Mouse (Mus musculus): ENCODE measurements around the gene Retn. TPM values are rescaled to one million over a fixed set of nuclear protein-coding genes. Genes with fewer than 3 reads are reported as not detected.
A peak's percentile ranks its signal among the peaks of the same experiment; 100 is the strongest.

Retn gene
- 0.22 TPM in 1 of 2 replicates, not detected in the other for total RNA-seq (2015)
- 0.45 and 0.59 TPM in 2 replicates for total RNA-seq (2017)

DNA sequence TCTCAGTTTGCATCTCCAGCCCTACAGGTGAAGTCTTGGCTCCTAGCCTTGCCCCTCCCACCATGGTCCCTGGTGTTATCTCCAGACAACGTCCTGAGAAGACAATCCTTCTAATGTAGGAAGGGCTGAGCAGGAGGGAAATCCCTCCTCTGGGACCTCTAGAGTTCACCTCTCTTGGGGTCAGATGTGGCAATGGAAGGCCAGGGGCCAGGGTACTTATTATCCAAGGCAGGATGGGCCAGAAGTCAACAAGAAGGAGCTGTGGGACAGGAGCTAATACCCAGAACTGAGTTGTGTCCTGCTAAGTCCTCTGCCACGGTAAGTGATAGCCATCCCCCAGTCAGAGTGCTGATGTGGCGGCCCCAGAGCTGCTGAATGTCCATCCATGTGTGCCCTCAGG is at the start of gene Retn:
TSS of gene Retn (plus strand) at position 245 of the 400 bp plus-strand sequence.
- ATAC-seq (ENCODE audit: poor library complexity, severe bottlenecking) = no peak

DNA sequence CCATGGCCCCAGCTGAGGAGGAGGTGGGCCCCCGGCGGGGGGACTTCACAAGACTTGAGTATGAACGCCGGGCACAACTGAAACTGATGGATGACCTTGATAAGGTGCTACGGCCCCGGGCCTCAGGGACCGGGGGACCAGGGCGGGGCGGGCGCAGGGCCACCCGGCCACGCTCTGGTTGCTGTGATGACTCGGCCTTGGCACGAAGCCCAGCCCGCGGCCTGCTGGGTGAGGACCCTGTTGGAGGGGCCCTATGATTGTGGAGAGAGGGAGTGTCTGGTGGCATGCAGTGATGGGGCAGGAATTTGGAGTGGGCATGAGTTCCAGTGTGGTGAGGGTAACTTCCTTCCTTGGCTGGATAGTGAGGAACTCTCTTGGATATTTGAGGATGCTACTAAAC is 49.0 kb upstream of the Retn start:
- ATAC-seq (ENCODE audit: poor library complexity, severe bottlenecking) = 0 out of 2 replicates have a peak, but pooled peaks have one; percentile 12

DNA sequence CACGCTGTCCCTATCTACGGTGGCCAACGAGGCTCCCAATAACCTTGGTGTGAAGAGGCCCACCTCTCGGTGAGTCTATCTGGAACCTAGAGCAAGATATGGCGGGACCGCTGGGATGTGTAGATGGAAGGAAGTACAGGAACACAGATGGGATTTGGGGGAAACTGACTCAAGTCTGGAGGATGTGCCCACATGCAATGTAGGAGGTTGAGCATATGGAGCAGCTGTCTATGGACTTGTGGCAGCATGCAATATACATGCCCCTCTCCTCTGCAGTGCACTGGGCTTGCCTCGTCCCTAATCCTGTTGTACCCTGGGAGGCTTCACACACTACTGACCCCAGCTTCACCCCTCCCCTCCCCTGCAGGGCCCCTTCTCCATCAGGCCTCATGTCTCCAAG is 47.7 kb upstream of the Retn start:
- ATAC-seq (ENCODE audit: poor library complexity, severe bottlenecking) = no peak

DNA sequence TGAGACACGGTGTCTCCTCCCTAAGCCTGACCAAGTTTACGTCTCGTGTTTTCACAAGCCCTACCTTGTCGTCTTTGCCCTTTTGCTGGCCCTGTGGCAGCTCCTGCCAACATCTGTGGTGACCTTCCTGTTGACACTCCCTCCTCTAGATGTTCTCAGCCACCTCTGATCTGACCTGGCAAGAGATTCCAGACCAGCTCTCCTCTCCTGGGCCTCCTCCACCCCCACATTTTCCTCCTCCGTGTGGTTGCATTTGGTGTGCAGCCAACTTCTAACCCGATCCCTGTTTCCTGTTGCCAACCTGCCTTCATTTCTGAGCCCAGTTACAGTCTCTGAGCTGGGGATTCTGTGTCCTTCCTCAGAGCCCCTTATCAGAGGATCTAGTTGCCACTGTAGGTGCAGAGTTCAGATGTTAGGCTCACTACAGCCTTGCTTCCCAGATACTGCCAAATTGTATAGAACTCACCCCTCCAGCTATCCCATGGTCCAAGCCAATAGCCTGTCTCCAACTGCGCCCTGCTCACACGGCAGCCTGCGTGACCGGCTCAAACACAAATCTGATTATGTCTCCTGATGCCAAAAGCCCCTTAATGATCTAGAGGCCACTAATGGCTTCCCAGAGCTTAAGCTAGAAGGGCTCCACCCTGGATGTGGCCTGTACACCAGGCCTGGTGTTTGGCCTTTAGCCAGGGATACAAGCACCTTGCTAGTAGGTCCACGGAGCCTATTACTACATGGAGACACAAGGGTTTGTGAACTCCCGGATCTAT is 46.3 kb upstream of the Retn start:
- no peak for ATAC-seq (ENCODE audit: poor library complexity, severe bottlenecking)

DNA sequence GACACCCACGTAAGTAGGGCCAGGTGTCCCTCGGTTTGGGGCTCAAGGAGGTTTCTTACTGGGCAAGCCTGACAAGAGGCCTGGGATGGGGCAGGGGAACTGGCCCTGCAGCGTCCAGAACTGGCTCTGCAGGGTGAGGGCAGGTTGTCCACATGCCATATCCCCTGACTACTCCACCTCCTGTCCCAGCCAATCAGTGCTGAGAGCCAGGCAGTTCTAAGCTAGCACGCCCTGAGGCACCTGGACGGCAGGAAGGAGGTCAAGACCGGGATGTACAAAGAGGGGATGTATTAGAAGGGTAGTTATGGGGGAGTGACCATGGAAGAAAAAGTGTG is 45.8 kb upstream of the Retn start:
- ATAC-seq (ENCODE audit: poor library complexity, severe bottlenecking) = no peak

DNA sequence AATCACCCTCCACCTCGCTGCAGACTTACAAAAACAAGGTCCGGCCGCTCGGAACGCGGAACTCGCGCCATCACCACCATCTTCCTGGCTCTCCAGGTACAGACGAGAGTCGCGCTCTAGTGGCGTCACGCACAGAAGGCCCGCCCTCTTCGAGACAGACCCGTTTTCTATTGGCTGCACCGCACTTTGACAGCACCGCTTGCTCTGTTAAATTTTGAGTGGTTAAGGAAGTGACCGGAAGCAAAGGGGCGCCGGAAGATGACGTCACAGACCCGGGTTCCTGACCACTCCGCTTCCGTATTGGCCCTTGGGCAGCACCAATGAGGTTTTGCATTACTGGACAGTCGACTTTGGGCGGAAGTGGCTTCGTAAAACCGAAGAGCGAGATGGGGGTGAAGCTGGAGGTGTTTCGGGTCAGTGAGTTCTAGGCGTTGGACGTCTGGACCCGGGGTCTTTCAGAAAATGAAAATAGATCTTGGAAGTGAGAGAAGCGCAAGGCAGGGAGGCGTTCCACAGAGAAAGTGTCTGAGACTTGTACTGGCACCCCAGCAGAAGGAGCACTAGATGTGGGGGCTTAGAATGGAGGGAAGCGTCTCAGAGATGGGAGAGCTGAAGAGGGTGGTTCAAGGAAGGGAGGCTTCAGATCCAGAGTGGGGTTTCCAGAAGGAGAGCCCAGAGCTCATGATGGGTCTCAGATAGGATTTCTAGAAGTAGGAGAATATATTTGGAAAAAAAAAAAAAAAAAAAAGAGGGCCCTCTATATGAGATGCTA is 34.2 kb upstream of the Retn start, which contains the start of the genes Xab2 and Pet100:
TSS of gene Xab2 (minus strand) at position 118 of the 772 bp plus-strand sequence.
TSS of gene Pet100 (plus strand) at position 350 of the 772 bp plus-strand sequence.
- peak; percentile 97 for ATAC-seq (ENCODE audit: poor library complexity, severe bottlenecking)

DNA sequence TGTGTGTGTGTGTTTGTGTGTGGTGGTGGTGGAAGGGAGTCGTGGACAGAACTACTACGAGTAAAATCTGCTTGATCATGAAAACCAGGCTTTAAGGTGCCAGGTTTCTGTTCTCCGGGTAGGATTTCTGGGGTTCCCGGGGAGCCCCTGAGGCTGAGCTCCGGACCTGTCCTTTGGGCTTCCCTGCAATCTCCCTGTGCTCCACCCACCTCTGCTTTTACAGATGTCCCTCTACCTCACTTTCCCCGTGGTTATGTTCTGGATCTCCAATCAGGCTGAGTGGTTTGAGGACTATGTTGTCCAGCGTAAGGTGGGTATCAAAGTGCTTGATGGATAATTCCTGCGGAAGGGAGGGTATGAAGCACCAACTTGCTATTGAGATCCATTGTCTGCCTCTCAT is 33.5 kb upstream of the Retn start:
- ATAC-seq (ENCODE audit: poor library complexity, severe bottlenecking) = no peak

DNA sequence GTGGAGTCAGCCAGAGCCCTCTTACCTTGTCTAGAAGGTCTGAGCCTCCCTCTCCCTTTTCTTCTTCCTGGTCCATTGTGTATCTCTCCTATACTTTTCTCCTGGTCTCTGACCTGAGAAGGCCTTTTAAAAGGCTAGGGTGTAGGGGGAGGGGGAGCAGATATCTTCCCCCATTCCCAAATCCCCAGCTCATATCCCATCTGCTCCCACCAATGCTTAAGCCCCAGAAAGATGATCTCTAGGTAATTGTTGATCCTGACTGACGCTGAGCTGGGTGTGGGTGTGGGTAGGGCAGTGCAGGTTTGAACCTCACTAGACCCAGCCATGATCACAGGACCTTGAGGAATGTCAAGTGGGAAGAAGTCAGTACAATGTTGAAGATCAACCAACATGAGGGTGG is 30.1 kb upstream of the Retn start, which contains the start of gene Pcp2:
TSS of gene Pcp2 (minus strand) at position 101 of the 400 bp plus-strand sequence.
- ATAC-seq (ENCODE audit: poor library complexity, severe bottlenecking) = no peak

DNA sequence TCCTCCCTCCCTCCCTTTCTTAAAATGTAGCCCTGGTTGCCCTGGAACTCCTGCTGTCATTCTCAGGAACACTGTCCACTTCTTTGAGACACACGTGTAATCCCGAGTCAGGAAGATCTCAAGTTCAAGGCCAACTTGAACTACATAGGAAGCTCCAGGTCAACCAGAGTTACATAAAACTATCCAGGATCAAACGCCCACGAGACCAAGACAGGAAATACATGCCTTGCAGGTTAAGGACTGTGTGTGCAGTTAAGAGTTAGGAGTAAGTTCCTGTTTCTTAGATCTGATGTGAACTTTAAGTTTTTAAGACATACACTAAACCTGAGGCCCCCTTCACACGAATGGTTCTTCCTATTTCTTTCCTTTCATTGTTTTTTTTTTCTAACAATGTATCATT is 28.6 kb upstream of the Retn start:
- no peak for ATAC-seq (ENCODE audit: poor library complexity, severe bottlenecking)

DNA sequence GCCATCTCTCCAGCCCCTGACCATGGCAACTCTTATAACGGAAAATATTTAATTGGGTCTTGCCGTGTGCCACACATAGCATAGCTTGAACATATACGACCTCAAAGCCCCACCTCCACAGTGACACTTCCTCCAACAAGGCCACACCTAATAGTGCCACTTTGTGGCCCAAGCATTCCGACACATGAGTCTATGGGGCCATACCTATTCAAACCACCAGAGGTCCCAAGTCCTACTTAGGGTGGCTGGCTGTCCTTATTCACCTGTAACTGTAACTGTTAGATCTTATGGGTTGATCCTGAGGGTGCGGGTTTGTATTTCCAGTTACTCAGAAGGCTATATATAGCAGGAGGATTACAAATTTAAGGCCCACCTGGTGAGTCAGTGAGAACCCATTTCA is 27.6 kb upstream of the Retn start:
- ATAC-seq (ENCODE audit: poor library complexity, severe bottlenecking) = peak; percentile 60

DNA sequence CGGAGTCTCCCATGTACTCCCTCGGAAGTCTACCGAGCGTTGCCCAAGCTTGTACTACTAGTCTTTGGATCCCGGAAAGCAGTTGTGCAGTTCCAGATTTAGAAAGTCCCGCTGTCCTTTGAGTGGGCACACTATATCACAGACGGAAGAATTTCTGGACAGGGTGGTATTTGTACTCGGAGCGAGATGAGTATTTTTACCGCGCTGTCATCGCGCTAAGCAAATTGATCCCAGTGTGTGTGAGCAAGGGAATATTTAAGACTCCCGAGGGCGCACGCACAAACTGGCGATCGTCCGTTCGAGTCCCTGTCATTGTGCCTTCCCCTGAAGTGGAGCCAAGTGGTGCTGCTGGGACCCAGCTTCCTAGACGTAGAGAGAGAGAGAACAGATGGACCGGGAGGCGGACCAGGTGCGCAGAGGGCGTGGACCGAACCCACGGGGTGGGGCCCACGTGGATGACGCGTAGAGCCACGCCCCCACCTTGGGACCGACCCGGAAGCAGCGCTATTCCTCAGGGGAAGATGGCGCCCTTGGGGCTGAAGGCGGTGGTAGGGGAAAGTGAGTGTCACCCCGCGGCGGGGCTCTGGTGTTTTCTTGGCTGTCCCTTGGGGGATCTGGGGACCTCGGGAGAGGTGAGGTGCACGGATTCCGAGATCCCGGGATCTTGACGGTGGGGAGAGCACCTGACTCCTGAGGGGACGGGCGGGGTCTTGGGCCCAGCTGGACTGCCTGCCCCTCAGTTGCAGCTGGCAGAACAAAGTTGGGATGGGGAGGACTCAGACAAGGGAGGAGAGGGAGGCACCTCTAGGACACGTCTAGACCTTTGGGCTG is 24.7 kb upstream of the Retn start, which contains the start of gene Stxbp2:
TSS of gene Stxbp2 (plus strand) at position 309 of the 831 bp plus-strand sequence.
- peak; percentile 96 for ATAC-seq (ENCODE audit: poor library complexity, severe bottlenecking)

DNA sequence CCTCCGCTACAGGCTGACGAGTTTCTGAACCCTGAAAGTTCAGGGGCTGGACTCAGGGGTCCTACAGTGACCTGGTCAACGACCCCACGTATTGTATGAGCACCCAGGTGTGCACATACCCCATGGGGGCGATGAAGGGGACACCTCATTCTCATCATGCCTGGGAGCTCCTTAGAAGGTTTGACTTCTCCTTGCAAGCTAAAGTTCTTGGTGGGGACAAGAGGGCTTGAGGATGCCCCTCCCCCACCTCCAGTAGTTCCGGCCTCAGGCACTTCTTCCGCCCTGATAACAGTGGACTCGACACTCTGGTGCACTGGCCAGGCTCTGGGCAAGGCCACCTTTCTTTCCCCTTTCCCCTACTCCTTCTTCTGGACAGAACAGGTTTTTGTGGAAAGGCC is 24.1 kb upstream of the Retn start:
- ATAC-seq (ENCODE audit: poor library complexity, severe bottlenecking) = peak; percentile 55

DNA sequence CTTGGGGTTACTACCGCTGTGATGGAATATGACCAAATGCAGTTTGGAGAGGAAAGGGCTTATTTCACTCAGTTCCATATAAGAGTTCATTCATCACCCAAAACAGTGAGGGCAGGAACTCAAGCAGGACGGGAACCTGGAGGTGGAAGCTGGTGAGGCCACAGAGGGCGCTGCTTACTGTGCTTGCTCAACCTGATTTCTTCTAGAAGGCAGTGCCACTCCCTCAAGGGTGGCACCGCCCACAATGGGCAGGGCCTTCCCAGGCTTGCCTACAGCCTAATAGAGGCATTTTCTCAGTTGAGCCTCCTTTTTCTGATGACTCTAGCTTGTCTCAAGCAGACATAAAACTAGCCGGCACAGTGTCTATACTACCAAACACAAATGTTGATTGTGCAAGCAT is 9.8 kb upstream of the Retn start:
- peak; percentile 91 for ATAC-seq (ENCODE audit: poor library complexity, severe bottlenecking)

DNA sequence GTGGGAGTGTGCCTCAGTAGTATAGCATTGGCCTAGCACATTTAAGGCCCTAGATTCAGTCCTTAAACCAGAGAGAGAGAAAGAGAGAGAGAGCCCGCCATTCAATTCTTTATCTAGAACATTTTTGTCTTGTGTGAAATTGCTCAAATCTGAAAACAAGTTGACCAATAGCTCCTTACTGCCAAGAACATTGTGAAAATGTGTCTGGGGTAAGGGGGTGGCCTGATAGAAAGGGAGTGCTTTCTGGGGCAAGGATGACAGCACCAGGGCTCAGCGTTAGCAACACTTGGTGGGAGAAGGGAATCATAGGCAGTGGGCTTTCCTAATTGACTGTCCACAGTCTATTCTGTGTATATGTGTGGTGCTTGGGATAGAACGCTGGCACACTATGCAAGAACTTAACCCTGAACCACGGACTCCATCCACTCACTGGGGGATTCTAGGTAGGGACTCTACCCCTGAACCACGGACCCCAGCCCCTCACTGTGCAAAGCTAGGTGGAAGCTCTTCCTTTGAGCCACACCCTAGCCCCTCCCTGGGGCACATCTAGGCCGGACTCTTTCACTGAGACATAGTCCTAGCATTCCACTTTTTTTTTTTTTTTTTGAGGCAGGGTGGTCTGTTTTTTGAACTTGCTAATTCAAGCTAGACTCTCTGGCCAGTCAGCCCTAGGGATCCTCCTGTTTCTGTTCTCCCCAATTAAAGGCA is 8.6 kb upstream of the Retn start:
- ATAC-seq (ENCODE audit: poor library complexity, severe bottlenecking) = peak; percentile 4; the same call in 1 of the 2 replicates

DNA sequence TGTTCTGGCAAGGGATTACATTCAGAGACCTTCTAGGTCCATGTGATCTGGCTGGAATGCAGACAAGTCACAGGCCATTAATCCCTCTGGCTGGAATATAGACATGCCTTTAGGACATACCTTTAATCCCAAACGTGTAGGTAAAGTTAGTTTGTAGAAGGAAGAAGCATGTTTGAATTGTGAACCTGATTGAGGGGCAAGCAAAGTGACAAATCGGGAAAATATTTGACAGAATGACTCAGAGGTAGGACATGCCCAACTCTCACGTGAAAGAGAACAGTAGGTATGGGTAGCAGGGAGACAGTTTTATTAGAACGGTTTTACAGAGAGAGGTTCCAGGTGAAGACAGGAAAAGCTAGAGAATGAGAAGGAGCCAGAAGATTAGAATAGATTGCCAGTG is 8.0 kb upstream of the Retn start:
- ATAC-seq (ENCODE audit: poor library complexity, severe bottlenecking) = no peak

DNA sequence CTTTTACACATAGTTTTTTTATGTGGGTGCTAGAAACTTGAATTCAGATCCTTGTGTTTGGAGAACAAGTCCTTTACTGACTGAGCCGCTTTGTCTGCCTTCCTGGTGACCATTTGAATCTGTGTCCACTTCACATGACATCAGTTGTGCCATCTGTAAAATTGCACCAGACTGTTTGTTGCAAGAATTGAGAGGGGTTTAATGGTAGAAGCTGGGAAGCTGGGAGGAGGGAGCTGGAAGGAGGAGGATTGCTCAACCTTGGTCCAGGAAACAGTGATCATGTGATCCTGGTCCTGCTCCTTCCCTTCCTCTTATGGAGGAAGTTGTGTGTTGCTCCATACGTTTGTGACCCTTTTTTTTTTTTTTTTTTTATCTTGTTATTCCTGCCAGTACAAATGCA is 7.3 kb upstream of the Retn start:
- peak; percentile 62 for ATAC-seq (ENCODE audit: poor library complexity, severe bottlenecking)

DNA sequence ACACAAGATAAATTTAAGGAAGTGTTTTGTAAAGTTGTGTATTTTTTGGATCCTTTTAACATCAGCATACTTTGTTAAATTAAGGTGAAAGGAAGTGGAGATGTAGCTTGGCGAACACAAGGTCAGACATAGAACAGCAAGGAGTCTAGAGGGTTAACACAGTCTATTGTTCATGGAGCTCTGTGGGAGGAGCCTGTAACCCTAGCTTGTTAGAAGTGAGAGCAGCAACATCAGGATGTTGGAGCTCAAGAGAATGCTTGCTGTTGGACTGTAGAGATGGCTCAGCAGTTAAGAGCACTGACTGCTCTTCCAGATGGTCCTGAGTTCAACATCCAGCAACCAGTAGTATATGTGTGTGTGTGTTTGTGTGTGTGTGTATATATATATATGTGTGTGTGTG is 6.6 kb upstream of the Retn start:
- peak; percentile 10 for ATAC-seq (ENCODE audit: poor library complexity, severe bottlenecking)

DNA sequence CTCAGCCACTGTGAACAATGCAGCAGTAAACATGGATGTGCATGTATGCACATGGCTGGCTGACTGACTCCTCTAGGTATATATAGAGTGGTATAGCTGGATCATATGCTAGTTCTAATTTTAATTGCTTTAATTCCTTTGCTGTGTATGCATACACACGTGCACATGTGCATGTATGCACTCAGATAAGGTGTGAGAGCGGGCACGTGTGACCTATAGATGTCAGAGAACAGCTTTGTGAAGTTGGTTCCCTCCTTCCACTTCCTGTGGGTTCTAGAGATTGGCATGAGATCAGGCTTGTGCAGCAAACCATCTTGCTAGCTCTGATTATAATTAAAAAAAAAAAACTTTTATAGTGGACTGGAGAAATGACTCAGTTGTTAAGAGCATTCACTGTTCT is 2.7 kb upstream of the Retn start:
- ATAC-seq (ENCODE audit: poor library complexity, severe bottlenecking) = no peak

DNA sequence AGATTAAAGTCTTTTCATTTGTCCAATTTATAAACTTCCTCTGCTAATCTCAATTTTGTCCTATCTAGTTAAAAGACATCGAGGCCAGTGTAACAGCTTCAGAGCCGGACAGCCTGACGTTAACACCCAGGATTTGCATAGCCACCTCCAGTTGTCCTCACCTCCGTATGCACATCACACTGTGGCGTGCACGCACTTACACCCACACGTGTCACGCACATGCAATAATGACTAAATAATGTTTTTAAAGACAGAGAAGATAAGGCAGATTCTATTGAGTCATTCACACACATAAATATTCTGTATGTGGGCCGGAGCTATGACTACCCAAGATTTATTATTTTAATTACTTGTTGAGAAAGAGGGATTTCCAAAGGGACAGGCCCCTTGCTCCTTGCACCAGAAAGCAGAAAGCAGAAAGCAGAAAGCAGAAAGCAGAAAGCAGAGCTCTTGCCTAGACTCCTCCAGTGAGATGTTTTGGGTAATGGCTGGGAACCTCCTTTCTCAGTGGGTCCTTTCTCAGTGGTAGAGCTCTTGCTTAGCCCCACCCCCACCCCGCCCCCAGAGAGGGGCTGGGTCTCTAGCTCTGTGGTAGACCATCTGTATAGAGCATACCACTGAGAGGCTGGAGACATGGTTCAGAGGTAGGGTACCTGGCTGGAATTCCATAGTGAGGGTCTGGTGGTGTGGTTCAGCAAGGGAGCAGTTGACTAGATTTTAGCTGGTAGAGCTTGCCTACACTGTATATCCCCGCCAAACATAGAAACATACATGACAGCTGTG is 653 bp upstream of the Retn start:
- ATAC-seq (ENCODE audit: poor library complexity, severe bottlenecking) = no peak
